Mouse (Mus musculus) central nervous system, embryonic 18 days (tissue): Measurements from ENCODE around the gene Hist1h3d. TPM values are rescaled to one million over a fixed set of nuclear protein-coding genes. Genes with fewer than 3 reads are reported as not detected.

ENCODE experiments used
- polyA plus RNA-seq: library from polyadenylated mRNA; depleted of rRNA; stranded (reverse); fragments of >200 nt; gene quantifications from 2 replicates; pipeline ENCODE4 v1.2.3, GENCODE M21; 2012; rRNA removed

Hist1h3d gene
- polyA plus RNA-seq: 4.3 and 5.6 TPM in 2 replicates

DNA sequence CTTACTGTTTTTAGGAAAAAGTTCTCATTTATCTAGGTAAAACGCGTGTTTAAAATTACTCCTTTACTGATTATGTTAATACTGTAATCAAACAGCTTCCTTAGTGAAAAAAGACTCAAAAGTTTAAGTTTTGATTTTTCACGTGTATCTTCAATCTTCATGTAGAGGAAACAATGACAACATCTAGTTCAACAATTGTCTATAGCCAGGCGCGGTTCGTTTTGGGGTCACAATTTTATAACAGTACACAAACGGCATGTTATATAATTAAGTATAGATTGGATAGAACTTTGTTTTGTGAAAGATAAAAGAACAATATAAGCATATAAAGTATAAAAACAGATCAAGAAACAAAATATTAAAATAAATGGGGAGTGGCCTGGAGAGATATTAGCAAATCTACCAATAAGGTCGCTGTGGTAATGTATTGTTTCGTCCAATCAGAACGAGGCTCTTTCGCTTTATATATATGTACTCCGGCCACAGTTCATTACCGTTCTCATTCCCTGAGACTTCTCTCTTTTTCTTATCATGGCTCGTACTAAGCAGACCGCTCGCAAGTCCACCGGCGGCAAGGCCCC is at the start of gene Hist1h3d:
Hist1h3d (plus strand) TSS at position 493 of the 581 bp plus-strand sequence.

DNA sequence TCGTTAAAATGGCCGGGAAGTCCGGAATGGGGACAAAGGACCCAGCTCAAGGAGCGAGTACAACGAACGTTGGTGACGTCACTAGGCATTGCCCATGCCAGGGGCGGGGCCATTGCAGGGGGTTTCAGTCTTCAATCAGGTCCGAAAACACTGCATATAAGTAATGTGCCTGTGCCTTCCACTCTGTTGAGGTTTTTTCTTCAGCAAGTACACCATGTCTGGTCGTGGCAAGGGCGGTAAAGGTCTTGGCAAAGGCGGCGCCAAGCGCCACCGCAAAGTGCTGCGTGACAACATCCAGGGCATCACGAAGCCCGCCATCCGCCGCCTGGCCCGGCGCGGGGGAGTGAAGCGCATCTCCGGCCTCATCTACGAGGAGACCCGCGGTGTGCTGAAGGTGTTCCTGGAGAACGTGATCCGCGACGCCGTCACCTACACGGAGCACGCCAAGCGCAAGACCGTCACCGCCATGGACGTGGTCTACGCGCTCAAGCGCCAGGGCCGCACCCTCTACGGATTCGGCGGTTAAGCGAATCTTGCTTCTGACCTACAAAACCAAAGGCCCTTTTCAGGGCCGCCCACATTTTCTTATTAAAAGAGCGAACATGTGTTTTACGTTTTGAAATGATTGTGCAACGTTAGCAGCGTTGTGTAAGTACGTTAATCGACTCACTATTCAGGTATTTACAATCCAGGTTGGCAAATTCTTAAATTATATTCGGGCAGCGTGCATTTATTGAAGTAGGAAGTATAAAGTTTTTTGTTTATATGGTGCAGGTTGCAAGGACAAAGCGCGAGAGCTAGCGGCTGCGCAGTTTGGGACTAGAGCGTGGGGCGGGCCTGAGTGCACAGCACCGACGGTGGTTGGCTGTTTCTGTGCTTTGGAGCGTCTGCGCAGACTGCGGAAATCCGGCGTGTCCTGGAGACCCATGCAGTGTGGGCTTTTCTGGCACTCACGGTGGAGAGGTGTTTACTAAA is 44.4 kb upstream of the Hist1h3d start, which contains the start of gene Hist1h4h:
Hist1h4h (plus strand) TSS at position 150 of the 975 bp plus-strand sequence.

DNA sequence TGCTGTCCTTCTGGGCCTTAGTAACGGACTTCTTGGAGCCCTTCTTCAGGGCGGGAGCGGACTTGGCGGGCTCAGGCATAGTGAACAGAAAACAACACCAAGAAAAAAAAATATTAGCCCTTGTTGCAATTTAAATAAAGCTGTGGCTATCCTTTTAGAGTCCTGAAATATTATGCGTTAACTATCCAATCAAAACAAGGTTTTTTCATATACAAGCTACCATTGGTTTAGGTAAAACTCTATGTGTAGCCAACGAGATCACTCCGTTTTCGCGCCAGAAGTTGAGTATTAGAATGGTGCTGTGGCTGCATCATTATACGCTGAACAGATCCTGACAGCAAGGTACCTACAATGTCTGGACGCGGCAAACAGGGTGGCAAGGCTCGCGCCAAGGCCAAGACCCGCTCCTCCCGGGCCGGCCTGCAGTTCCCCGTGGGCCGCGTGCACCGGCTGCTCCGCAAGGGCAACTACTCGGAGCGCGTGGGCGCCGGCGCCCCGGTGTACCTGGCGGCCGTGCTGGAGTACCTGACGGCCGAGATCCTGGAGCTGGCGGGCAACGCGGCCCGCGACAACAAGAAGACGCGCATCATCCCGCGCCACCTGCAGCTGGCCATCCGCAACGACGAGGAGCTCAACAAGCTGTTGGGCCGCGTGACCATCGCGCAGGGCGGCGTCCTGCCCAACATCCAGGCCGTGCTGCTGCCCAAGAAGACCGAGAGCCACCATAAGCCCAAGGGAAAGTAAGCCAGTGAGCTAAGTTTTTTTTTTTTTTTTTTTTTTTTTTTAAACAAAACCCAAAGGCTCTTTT is 41.8 kb upstream of the Hist1h3d start, which contains the start of gene Hist1h2af:
Hist1h2af (plus strand) TSS at position 347 of the 808 bp plus-strand sequence.

DNA sequence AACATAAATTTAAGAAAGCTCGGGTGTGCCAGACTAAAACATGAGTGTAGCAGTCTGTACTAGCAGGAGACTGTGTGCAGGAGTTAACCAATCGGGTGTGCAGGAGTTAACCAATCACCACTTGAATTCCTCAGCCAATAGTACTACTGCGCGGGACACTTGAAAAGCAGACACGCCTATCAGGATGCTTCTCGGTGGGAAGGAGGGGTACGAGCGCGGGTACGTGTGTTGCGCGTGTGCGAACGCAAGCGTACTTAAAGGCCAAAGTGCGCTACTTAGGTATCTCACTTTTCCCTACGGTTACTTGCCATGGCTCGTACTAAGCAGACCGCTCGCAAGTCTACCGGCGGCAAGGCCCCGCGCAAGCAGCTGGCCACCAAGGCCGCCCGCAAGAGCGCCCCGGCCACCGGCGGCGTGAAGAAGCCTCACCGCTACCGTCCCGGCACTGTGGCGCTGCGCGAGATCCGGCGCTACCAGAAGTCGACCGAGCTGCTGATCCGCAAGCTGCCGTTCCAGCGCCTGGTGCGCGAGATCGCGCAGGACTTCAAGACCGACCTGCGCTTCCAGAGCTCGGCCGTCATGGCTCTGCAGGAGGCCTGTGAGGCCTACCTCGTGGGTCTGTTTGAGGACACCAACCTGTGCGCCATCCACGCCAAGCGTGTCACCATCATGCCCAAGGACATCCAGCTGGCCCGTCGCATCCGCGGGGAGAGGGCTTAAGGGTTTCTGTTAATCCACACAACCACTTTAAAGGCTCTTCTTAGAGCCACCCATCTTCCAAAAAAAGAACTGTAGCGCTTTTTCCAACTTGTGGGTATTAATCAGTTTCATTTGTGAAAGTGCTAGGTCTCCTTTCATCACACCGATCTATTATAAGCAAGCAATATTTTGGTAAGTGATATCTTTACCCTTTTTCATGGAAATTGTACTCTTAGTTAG is 40.2 kb upstream of the Hist1h3d start, which contains the start of gene Hist1h3g:
Hist1h3g (plus strand) TSS at position 286 of the 939 bp plus-strand sequence.

DNA sequence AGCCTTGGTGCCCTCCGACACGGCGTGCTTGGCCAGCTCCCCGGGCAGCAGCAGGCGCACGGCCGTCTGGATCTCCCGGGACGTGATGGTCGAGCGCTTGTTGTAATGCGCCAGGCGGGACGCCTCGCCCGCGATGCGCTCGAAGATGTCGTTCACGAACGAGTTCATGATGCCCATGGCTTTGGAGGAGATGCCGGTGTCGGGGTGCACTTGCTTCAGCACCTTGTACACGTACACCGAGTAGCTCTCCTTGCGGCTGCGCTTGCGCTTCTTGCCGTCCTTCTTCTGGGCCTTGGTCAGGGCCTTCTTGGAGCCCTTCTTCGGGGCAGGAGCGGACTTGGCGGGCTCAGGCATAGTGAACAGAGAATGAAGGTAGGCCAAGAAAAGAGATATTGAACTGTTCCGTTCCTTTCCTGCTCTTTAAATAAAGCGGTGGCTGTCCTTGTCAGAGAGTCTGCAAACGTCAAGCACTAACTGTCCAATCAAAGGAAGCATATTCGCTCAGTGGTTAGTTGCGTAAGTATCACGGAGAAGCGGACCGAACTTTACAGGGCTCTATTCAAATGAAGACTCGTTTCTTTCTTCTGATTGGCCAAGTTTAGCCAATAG is 32.5 kb upstream of the Hist1h3d start, which contains the start of gene Hist1h2bh:
Hist1h2bh (minus strand) TSS at position 394 of the 609 bp plus-strand sequence.

DNA sequence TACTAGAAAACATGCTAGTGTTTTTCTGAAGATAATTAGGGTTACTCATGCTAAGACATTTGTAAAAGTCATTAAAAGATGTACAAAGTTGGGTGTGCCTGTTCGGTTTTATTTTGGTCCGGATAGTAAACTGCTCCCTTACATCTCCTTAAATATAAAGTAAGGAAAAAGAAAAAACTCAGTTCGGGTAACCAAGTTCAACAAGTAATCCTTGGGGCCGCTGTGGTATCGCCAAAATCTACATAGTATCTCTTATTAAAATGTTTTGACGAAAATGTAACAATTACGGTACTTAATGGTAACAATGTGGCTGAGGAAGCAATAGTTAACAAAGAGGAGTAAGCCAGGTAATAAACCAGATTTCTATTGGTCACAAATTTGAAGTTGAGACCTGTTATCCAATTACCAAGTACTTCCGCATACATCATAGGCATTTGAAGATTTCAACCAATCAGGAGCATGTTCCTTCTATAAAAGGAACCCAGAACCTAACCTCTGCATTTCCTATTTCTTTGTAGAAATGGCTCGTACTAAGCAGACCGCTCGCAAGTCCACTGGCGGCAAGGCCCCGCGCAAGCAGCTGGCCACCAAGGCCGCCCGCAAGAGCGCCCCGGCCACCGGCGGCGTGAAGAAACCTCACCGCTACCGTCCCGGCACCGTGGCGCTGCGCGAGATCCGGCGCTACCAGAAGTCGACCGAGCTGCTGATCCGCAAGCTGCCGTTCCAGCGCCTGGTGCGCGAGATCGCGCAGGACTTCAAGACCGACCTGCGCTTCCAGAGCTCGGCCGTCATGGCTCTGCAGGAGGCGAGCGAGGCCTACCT is 31.4 kb upstream of the Hist1h3d start, which contains the start of gene Hist1h3f:
Hist1h3f (plus strand) TSS at position 88 of the 822 bp plus-strand sequence.

DNA sequence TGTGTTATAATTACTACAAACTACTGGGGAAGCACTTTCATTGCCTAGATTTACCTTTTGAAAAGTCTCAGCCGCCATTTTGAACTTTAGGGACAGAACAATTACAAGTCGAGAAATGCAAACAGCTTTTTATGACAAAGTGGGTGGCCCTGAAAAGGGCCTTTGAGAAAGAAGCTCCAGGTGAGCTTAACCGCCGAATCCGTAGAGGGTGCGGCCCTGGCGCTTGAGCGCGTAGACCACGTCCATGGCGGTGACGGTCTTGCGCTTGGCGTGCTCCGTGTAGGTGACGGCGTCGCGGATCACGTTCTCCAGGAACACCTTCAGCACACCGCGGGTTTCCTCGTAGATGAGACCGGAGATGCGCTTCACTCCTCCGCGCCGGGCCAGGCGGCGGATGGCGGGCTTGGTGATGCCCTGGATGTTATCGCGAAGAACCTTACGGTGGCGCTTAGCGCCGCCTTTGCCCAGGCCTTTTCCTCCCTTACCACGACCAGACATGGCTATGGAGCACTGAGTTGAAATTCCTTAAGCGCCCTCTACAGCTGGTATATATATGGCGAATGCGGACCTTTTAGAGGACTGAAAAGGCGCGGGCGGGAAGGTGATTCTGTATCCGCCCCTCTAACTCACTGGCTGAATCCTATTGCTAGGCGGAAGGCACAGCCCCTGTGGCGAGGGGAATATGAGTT is 24.3 kb upstream of the Hist1h3d start, which contains the start of gene Hist1h4f:
Hist1h4f (minus strand) TSS at position 503 of the 689 bp plus-strand sequence.

DNA sequence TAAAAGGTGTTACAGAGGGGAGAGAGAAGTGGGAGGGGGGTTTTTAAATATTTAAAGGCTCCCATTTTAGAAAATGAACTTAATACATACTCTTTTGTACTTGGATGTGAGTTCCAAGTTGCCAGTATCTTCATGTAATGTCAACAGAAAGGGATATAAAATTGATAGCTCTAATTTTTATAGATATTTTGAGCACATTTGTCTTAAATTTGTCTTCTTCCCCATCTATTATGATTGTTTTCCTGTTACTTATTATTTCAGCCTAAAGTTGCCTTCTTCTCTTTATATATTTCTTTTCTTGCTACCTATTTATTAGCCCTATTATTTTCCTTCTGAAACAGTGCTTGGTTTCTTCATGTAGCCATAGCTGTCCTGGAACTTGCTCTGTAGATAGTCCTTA is 22.6 kb upstream of the Hist1h3d start, which contains the start of gene Hist1h1d:
Hist1h1d (plus strand) TSS at position 301 of the 400 bp plus-strand sequence.

DNA sequence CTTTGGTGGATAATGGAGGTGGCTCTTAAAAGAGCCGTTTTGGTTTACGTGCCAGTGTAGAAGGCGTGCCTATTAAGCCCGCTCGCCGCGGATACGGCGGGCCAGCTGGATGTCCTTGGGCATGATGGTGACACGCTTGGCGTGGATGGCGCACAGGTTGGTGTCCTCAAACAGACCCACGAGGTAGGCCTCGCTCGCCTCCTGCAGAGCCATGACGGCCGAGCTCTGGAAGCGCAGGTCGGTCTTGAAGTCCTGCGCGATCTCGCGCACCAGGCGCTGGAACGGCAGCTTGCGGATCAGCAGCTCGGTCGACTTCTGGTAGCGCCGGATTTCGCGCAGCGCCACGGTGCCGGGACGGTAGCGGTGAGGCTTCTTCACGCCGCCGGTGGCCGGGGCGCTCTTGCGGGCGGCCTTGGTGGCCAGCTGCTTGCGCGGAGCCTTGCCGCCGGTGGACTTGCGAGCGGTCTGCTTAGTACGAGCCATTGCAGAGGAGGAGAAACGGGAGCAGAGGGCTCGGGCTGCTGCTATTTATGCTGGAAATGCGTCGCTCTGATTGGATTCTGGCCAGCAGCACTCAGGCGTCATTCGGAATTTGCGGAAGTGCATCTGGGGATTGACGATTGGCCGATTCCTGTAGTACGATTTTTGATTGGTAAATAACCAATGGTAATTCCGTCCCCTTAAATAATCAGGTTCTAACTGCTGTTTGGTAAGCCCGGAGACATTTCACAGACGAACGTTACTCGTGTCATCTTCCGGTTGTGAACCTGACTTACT is 13.5 kb upstream of the Hist1h3d start, which contains the start of gene Hist1h3e:
Hist1h3e (minus strand) TSS at position 487 of the 777 bp plus-strand sequence.

DNA sequence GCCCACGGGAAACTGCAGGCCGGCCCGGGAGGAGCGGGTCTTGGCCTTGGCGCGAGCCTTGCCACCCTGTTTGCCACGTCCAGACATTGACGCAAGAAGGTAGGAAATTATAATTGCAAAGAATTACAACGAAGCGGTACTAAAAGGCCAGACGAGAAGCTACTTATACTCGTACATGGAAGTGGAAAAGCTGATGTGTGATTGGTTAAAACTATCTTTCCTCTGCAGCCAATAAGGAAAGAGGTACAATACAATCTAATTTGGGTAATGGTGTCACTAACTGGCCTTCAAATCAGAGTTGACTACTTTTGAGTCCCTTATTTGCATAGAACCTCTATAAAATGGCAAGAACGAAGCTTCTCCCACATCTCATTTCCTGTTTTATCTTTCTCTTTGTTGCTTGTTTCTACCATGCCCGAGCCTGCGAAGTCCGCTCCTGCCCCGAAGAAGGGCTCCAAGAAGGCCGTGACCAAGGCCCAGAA is 4.5 kb upstream of the Hist1h3d start, which contains the start of the genes Hist1h2ae and Hist1h2bg:
Hist1h2ae (minus strand) TSS at position 199 of the 482 bp plus-strand sequence.
Hist1h2bg (plus strand) TSS at position 375 of the 482 bp plus-strand sequence.

DNA sequence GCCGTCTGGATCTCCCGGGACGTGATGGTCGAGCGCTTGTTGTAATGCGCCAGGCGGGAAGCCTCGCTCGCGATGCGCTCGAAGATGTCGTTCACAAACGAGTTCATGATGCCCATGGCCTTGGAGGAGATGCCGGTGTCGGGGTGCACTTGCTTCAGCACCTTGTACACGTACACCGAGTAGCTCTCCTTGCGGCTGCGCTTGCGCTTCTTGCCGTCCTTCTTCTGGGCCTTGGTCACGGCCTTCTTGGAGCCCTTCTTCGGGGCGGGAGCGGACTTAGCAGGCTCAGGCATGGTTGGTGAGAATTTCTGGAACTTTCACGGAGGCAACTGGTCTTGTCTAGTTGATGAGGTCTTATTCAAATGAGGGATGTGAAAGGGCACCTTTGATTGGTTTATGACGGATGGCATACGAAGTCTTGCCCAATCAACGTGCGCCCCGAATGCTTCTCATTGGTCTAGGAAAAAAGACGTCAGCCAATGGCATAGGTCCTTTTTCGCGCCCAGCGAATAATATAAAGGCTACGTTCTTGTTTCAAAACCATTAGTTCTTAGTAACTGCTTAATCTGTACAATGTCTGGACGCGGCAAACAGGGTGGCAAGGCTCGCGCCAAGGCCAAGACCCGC is 1.6 kb upstream of the Hist1h3d start, which contains the start of the genes Hist1h2bf and Hist1h2ad:
Hist1h2bf (minus strand) TSS at position 299 of the 627 bp plus-strand sequence.
Hist1h2ad (plus strand) TSS at position 484 of the 627 bp plus-strand sequence.

DNA sequence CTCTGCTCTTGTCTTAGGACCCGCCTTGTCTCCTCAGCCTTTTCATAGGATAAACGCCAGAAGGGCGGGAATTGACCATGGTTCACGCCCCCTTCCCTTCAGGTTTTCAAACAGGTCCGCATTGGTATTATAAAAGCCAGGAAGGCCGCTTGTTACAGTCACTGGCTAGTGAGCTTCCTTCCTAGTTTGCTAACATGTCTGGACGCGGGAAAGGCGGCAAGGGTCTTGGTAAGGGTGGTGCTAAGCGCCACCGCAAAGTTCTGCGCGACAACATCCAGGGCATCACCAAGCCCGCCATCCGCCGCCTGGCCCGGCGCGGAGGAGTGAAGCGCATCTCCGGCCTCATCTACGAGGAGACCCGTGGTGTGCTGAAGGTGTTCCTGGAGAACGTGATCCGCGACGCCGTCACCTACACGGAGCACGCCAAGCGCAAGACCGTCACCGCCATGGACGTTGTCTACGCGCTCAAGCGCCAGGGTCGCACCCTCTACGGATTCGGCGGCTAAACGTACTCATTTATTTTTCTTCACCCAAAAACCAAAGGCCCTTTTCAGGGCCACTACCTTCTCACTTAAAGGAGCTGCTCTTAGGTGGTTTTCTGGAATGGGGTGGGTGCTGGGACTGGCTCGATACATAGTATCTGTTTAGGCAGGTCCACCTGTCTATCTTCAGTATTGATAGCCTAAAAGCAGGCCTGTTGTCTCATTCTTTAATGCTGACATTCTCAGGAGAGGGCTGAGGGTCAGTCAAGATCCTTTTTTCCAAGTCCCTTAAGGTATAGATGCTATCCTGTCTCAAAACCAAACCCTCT is 6.0 kb downstream of the Hist1h3d start, which contains the start of gene Hist1h4d:
Hist1h4d (plus strand) TSS at position 191 of the 811 bp plus-strand sequence.

DNA sequence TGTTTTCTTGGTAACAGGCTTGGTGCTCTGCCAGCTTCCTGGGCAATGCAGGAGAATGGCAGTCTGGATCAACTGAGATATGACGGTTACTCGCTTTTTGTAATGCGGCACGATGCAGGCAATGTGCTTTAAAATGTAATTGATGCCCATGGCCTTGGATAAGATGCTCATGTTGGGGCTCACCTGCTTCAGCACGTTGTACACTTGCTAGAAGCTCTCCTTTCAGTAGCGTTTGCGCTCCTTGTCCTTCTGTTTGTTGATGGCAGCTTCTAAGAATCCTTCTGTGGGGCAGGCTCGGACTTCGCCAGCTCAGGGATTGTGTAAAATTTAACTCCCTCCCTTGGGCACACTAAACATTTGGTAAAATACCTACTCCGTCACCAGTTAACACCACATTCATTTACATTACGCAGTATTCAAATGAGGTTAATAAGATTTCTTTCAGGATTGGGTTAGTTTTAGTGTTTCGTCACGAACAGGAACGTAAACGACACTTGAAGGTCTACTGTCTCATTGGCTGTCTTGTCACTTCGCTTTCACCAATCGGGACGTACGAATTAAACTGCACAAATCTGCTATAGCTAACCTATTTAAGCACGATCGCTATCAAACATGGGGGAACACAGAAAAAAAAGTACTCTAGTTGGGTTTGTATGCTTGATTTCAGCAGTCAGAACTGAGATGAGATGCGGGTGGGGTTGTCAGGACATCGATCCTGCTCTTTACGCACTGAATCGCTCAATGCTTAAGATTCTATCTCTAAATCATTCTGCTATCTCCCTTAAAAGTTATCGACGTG is 45.4 kb downstream of the Hist1h3d start, which contains the start of gene Hist1h2be:
Hist1h2be (minus strand) TSS at position 392 of the 799 bp plus-strand sequence.

DNA sequence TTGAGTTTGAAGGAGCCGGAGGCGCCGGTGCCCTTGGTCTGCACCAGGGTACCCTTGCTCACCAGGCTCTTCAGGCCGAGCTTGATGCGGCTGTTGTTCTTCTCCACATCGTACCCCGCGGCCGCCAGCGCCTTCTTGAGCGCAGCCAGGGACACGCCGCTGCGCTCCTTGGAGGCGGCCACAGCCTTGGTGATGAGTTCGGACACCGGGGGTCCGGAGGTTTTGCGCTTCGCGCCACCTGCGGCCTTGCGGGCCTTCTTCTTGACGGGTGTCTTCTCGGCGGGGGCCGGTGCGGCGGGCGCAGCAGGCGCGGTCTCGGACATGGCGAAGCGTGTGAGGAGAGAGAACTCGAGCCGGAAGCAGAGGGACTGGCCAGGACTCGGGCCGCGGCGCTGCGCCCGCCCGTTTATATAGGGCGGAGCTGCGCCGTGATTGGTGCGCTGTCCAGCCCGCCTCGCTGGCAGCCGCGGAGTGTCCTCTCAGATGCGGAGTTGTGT is 46.7 kb downstream of the Hist1h3d start, which contains the start of gene Hist1h1e:
Hist1h1e (minus strand) TSS at position 384 of the 497 bp plus-strand sequence.

